Mouse (Mus musculus) liver, embryonic 14.5 days (tissue): ENCODE data around the gene Olfr910.

Source experiments
- CTCF ChIP-seq: IDR thresholded peaks from 2 replicates; pipeline ENCODE4 v1.5.1; 2016; ENCODE audit warnings: antibody characterized with exemption, low read depth, control low read depth
- EP300 ChIP-seq: IDR thresholded peaks from 2 replicates; pipeline ENCODE4 v1.6.1; 2016; ENCODE audit warnings: antibody characterized with exemption, low read depth

DNA sequence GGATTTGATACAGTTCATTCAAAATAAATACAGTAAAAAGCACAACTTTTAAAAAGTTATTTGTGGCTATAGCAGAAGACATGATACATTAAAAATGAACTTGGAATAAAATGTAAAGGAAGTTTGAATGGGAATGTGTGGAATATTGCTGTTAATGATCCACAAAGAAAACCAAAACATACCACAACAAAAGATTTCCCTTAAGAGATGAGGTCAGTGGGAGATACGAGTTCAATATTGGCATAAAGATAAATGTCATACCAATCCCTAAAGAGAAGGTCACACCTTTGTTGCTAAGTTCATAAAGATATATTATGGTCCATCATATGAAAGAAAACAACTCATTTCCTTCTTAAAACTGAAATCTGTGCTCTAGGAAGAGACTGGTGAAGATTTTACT, 42.2 kb downstream of the Olfr910 start, which contains the start of gene Olfr912:
- TF ChIP-seq CTCF (no peak), EP300 (no peak)
